Mouse (Mus musculus) gastrocnemius, postnatal 14 days (tissue): Measurements from ENCODE around the gene Pabpc4. TPM values are rescaled to one million over a fixed set of nuclear protein-coding genes. Genes with fewer than 3 reads are reported as not detected.
A peak's percentile ranks its signal among the peaks of the same experiment; 100 is the strongest.
"Not testable (repeated sequence)": the region's sequence is repeated elsewhere in the genome, so short reads cannot be mapped to it uniquely, and the experiment has no call there.

Experiments
- DNase-seq: peaks from one replicate; pipeline ENCODE4 v3.0.0; 2021; ENCODE audit warnings: mixed read lengths
- intact Hi-C: fragments of 180-260 bp; cut with DNase I; formaldehyde crosslinking; loops from one replicate; pipeline ENCODE4 v1.15.1; 2025; ENCODE audit warnings: low total_unique reads
- total RNA-seq, 2 experiments: library from RNA; stranded (reverse); gene quantifications; 2 replicates each; pipeline ENCODE4 v1.2.3; 2021

Gene Pabpc4
- total RNA-seq, 2 experiments from 2014 or later: 286 to 288 TPM

DNA sequence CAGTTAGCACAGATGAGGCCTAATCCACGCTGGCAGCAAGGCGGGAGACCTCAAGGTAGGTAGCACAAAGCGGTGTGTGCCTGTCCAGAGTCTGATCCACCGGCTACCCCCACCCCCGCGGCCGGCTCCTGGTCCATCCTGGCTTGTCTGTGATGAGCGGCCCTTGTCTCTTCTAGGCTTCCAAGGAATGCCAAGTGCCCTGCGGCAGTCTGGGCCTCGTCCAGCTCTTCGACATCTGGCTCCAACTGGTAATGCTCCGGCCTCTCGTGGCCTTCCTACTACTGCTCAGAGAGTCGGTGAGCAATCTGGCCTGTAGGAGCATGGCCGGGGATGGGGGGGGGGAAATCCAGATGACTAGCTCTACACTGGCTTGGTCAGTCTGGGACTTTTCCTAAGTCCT is 32.9 kb downstream of the Pabpc4 start:
- intact Hi-C loops: not testable (repeated sequence)

DNA sequence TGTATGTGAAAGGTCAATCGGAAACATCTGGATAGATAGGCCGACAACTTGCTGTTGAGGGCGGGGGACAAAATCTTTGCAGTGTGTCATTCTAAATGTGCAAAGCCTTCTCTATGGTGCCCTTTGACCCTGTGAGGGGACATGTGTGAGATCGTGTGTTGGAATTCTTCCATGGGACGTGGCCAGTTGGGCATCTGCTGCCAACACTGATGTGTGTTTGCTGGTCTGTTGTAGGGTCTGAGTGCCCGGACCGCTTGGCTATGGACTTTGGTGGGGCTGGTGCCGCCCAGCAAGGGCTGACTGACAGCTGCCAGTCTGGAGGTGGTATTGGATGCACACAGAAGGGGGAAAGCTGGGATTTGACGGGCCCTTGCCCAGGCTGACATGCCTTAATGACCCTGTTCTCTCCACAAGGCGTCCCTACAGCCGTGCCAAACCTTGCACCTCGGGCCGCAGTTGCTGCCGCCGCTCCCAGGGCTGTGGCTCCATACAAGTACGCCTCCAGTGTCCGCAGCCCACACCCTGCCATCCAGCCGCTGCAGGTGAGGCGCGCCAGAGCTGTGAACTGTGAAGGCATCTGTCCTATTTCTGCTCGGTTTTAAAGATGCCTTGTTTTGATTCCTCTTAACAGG is 33.5 kb downstream of the Pabpc4 start:
- intact Hi-C loops: no loop called here
- peak; percentile 31 for DNase-seq

More for the DNA sequence above, 32.9 kb downstream of the Pabpc4 start:
- DNase-seq: not testable (repeated sequence)

DNA sequence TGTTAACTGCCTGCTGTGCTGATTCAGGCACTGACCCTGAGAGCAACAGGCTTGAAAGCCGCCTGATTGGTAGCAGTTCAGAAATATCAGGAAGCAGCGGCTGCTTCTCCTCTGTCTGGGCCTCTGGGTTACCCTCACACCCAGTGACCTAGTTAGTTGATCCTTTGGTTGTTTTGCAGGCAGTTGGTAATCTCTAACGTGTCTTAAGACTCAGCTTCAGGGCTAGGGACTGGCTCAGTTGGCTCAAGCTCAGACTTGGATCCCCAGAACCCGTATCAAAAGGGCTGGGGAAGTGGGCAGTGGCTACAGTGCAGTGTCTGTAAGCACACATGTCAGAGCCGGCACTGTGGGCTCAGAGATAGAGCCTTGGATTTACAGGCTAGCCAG is 34.0 kb downstream of the Pabpc4 start:
- intact Hi-C loops: no loop called here
- no peak for DNase-seq

DNA sequence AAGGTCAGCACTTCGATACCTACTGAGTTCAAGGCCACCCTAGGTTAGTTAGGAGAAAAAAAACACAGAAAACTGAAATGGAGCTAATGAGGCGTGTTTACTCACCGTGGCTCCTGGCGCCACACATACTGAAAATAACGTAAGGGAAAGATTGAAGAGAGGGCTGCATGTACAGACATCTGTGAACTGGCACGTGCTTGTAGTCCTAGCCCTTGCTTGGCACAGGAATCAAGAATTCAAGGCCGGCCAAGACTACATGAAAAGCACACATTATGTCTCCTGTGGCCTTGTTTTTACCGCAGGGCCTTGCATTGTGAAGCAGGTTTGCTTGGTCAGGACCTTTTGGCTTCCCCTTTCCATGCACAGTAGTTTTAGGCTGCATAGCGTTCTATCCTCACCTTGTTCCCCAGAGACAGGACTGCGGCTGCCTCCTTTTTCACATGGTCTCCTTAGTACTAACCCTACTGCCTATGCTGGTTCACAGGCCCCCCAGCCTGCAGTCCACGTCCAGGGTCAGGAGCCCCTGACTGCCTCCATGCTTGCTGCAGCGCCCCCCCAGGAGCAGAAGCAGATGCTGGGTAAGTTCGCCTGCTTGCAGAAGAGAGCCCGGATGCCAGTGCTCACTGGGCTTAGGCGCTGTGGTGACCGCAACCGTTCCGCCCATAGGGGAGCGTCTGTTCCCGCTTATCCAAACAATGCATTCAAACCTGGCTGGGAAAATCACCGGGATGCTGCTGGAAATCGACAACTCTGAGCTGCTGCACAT is 35.2 kb downstream of the Pabpc4 start:
- DNase-seq: no peak
- intact Hi-C loops: no loop called here

DNA sequence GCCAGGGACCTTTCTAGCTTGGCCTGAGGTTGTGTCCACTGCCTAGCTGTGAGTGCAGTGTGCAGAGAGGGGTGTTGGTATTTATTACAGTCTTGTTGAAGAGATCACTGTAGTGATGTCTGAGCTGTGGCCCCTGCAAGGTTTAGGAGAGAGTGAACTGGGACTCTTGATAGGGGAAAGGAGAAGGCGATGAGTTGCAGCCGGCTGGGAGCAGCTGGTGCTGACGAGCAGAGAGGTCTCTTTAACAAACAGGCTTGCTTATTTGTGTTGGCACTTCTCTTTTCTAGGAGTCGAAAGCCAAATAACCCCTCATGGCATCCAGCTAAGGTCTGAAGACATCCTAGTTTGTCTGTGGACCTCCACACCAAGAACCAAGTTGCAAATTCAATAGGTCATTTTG is 36.1 kb downstream of the Pabpc4 start:
- intact Hi-C loops: no loop called here
- DNase-seq: no peak

DNA sequence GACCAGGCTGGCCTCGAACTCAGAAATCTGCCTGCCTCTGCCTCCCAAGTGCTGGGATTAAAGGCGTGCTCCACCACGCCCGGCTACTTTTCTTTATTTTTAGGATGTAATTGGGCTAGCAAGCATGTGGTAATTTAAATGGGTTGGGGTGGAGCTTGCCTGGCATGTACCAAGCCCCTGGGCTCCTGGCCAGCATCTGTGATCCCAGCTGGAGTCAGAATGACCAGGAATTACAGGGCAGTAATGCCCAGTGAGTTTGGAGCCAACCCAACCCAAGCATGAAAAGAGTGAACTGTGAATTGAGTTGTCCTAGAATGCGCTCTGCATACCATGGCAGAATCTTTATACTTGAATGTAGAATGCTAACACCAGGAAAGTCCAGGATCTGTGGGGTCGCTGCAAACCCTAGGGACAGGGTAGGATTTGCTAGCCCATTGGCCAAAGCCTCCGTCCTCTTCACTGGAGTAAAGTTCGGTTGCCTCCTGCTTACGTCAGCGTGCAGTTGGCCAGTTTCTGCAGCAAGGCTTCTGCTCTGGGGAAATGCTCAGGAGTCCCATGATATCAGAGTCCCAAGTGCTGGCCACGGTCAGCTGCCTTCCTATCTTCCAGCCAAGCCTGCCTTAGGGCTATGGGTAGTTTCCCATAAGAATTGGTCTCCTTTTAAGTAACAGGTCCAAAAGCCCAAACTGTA is 37.0 kb downstream of the Pabpc4 start:
- intact Hi-C loops: no loop called here
- DNase-seq: peak; percentile 59

DNA sequence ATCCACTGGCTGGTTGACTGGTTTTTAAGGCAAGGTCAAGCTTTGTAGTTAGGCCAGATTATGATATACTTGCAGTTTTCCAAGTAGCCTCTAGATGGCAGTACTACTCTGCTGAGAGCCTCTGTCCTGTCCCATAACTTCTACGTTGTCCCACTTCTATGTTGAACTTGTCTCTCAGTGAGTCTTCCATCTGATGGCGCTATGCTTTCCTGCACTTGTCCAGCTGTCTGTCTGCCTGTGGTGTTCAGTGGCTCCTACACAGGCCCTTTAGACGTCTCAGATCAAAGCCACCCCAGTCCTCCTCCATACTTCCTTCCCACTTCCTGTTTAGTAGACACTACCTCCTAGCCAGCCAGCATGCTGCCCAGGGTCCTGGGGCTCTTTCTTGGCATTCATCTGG is 43.6 kb downstream of the Pabpc4 start:
- DNase-seq: no peak
- intact Hi-C loops: loop anchor here (5.0 kb wide), 1 partner anchor 37 kb away; the partner anchor contains the start of gene Bmp8a

DNA sequence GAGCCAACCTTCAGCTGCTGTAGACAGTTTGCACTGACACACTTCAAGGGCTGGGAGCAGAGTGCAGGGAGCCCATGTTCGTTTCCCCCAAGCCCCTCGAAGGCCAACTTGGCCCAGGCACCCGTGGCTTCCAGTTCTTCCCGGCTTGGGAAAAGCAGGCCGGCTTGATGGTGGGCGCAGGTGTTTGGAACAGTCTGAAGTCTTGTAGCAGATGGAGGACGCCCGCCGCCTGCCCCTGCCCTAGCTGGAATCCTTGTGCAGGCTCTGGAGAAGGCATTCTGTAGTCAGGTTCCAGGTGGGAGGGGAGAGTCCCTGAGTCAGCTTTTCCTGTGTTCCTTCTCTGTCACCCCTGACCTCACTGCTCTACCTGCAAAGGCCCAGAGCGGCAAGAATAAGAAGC is 44.8 kb downstream of the Pabpc4 start:
- no peak for DNase-seq
- intact Hi-C loops: loop anchor here (5.0 kb wide), 1 partner anchor 35 kb away; the partner anchor contains the start of gene Bmp8a

DNA sequence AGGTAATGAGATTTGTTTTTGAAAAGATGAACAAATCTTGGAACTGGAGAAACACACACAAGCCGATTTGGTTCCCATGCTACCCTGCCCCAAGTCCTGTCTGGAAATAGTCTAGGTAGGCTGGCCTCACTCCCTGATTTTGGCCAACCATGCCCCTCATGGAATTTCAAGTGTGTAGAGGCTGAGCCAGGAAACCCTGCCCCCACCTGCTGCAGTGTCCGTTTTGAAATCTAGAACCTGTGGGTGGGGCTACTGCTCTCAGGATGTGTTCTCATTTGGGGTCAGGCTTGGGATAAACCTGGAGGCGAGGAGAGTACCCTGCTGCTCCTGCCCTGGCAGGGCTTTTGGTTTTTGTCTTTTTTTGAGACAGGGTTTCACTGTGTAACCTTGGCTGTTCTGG is 46.1 kb downstream of the Pabpc4 start:
- intact Hi-C loops: loop anchor here (5.0 kb wide), 1 partner anchor 34 kb away; the partner anchor contains the start of gene Bmp8a
- DNase-seq: peak; percentile 21

DNA sequence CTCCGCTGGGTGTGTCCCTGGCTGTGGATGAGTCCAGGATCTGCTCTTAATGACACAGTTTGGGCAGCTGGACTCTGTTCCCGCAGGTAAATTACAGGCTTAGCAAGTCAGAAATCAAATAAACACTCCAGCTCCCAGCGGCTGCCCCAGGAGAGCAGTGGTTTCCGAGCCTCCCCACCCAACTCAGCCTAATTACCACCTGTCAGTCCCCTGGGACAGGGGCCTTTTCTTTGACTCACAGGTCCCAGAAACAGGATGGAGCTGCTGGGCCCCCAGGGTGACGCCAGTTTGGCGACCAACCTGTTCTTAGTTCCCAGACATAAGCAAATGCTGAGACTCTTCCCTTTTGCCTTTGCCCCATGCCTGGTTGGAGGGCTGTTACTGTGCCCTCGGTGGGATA is 49.7 kb downstream of the Pabpc4 start:
- no peak for DNase-seq
- intact Hi-C loops: no loop called here

DNA sequence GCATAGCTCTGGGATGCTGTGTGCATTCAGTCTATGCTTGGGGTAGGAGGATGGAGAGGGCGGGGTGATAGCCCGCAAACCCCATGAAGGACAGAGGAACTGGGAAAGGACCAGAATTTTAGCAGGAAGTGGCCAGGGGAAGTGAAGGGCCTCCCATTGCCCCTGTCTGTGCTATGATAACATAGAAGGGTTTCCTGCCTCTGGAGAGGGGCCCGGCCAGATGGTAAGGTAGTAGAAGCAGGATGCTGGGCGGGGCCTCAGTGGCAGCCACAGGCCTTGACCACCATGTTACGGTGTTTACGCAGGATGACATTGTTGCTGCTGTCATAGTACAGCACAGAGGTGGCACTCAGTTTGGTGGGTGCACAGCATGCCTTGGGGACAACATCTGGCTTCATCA is 50.9 kb downstream of the Pabpc4 start:
- no peak for DNase-seq
- intact Hi-C loops: no loop called here

DNA sequence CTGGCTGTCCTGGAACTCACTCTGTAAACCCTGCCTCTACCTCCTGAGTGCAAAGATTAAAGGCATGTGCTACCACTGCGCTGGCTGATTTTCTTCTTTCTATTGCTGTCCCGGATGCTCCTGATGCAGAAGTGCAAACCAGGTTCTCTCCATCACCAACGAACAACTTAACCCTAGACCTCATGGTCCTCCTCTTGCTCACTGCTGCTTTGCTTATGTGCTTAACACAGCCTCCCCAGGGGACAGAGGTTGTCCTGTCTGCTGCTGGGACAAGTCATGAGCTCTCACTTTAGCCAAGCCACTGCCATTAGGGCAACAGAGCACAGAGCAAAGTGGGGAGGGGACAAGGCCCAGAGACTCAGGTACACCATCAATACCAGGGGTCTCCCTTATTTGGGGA is 52.3 kb downstream of the Pabpc4 start:
- no peak for DNase-seq
- intact Hi-C loops: no loop called here

DNA sequence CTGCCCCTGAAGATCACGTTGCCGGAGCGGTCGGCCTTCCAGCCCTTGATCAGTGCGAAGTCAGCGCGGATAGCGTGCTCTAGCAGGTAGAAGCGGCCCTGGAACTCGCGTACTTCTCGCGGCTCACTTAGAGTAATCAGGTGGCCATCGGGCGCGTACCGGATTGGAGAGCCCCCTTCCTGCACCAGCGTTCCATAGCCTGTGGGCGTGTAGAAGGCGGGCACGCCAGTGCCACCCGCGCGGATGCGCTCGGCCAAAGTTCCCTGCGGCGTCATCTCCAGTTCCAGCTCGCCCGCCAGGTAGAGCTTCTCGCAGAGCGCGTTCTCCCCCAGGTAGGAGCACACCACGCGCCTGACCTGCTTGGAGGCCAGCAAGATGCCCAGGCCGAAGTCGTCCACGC is 60.8 kb downstream of the Pabpc4 start:
- DNase-seq, intact Hi-C loops: not testable (repeated sequence)

DNA sequence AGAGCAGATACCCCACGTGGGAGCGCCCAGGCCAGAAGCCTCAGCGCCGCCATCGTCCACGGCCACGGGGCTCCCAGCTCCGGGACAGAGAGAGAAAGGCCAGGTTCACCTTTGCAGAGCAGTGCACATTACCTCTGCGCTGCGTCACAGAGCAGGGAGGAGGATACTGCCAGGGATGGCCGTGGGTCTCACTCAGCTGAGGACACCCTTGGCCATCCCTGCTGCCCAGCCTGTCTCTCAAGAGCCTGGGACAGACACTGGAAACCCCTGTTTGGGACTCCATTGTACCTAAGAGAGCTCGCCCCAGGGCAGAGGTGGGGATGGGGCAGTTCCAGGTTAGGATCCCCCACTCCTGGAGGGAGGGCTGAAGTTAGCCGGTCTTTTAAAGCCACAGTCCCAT is 61.4 kb downstream of the Pabpc4 start, which contains the start of gene Oxct2a:
Oxct2a (minus strand) TSS at position 101 of the 400 bp plus-strand sequence.
- intact Hi-C loops: no loop called here
- DNase-seq: no peak

DNA sequence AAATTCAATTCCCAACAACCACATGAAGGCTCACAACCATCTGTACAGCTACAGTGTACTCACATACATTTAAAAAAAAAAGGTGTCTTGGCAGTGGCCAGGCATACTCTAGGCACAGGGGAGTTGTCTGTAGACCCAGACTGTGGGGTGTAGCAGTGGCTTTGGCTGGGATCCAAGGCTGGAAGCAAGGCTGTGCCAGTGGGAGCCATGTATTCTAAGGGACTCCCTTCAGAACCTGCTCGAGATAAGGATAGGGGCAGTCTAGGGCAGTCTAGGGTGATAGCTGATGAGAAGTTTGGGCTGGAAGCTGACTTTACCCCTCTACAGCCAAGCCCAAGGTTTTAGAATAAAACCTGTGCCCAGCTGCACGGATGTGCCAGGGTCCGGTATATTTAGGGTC is 63.9 kb downstream of the Pabpc4 start:
- intact Hi-C loops: no loop called here
- no peak for DNase-seq

DNA sequence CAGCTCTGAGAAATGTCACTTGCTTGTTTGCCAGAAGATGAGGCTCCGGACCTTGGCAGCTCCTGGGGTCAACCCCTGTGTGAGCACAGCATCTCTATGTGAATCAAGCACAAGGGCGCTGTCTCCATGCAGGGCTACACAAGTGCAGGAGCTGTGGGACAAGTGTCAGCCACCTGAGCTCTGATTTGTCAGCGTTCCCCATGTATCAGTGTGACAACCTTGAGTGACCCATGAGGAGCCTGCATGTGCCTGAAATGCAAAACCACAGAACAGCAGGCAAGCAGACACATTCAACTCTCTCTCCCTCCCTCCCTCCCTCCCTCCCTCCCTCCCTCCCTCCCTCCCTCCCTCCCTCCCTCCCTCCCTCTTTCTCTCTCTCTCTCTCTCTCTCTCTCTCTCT is 65.5 kb downstream of the Pabpc4 start:
- DNase-seq: no peak
- intact Hi-C loops: no loop called here

DNA sequence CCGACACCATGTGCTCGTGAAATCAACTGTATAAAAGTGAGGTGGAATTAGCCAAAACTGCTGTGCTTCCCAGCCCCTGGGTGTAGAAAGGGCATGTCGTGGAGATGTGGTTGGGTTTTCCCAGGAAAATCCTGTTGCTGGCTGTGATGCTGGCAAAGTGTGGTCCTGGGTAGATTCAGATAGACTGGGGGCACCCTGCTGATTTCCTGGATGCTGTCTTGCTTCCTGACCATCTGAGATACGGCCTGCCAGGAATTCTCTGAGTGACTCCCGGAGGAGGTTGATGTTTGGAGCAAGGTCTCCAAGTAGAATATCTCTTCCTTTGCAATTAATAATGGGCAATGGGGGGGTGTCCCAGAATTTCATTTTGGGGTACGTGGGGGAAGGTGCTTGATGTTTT is 66.8 kb downstream of the Pabpc4 start:
- no peak for DNase-seq
- intact Hi-C loops: no loop called here

DNA sequence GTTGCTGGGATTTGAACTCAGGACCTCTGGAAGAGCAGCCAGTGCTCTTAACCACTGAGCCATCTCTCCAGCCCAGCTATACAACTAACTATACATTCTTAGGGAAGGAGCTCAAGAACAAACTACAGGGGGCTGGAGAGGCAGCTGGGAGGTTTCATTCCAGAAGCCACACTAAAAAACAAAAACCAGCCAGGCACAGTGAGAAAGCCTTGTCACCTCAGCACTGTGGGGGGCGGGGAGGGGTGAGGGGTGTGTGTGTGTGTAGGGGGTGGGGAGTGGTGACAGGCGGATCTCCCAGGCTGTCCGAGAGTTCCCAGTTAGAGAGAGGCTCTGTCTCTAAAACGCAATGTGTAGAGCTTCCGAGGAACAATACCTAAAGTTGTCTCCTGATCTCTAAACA is 69.2 kb downstream of the Pabpc4 start:
- intact Hi-C loops: no loop called here
- no peak for DNase-seq

DNA sequence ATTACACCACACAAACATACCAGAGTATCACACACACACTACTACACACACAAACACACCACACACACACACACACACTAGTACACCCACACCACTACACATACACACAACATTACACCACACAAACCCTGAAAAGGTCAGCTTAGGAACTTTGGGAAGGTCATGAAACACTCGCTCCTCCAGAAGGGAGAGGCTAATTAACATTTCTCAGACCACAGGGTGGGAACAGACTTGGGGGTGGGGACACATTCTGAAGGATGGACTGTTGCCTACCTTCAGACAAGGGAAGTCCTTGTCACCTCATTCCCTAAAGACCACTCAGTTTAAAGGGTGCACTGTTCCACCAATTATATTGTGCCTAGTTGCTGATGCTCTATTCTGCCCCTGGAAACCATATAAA is 69.8 kb downstream of the Pabpc4 start:
- DNase-seq, intact Hi-C loops: not testable (repeated sequence)

DNA sequence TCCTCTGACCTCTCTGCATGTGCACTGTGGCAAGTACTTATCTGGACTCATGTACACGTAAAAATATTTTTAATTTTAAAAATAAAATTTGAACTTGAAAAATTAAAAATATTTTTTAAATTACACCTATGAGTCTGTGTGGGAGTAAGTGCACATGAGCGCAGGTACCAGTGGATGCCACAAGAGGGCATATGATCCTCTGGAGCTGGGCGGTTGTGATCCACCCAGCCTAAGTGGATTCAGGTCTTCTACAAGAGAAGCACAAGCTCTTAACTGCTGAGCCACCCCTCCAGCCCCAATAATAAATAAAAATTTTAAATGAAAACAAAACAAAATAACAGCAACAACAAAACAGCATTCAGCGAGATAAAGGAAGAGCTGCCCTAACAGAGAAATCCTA is 71.0 kb downstream of the Pabpc4 start:
- no peak for DNase-seq
- intact Hi-C loops: no loop called here

DNA sequence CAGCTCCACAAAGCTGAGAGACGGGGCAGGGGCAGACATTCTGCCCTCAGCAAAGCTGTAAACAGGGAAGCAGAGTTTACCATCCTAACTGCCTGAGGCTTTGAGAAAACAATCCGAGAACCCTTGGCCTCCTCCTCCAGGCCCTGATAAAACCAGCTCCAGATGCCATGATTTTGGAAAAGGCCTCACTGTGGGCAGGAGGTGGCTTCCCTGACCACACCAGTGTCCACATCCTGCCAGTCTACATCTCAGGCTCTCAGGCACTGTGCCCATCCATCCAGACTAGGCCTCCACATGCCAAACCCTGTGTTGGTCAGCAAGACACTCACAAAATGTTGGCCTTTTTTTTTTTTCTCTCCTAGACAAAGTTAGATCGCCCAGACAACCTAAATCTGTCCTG is 72.0 kb downstream of the Pabpc4 start:
- DNase-seq: no peak
- intact Hi-C loops: no loop called here
